8 mouse cellular contexts compared by ENCODE assay signal in genomic region chr5:12030002-12030401, GRCm38 (mm10).
DNase-seq lines count a peak whose midpoint lies in the region; ATAC-seq lines count a peak whose summit lies in the region.

No protein-coding gene starts in this region.

- no peaks in the 10 kb centered on the region for H3K27me3 ChIP-seq in heart, embryonic 10.5 days (ENCODE audit: insufficient read depth, poor library complexity, severe bottlenecking)
- H3K27me3 ChIP-seq in hindbrain, embryonic 16.5 days (replicated peaks; ENCODE audit: control insufficient read depth, insufficient read depth, low read length) = no peaks in the 10 kb centered on the region
- no peaks in the 10 kb centered on the region for H3K27me3 ChIP-seq in splenic B cell, adult 2 months (ENCODE audit: control insufficient read depth, insufficient read depth, low read length, poor library complexity, severe bottlenecking)

- no peaks in the 10 kb centered on the region for H3K9me3 ChIP-seq in heart, embryonic 10.5 days
- no peaks in the 10 kb centered on the region for H3K9me3 ChIP-seq in hindbrain, embryonic 16.5 days (ENCODE audit: control insufficient read depth, low read length)

- H3K9ac ChIP-seq in hindbrain, embryonic 16.5 days (ENCODE audit: low read depth, low read length) = no peak overlapping the region

- H3K4me3 ChIP-seq in heart, embryonic 10.5 days = no peak overlapping the region
- no peak overlapping the region for H3K4me3 ChIP-seq in hindbrain, embryonic 16.5 days (ENCODE audit: low read length)

- no peaks in the 10 kb centered on the region for H3K36me3 ChIP-seq in heart, embryonic 10.5 days
- no peaks in the 10 kb centered on the region for H3K36me3 ChIP-seq in hindbrain, embryonic 16.5 days (ENCODE audit: control insufficient read depth, insufficient read depth, low read length)
- no peaks in the 10 kb centered on the region for H3K36me3 ChIP-seq in splenic B cell, adult 2 months (ENCODE audit: control insufficient read depth, insufficient read depth, low read length, poor library complexity, severe bottlenecking)

- peak; percentile 32 for DNase-seq in heart, adult 8-10 months (ENCODE audit: low spot score)
- no peak for DNase-seq in heart, embryonic 10.5 days (ENCODE audit: low spot score)
- DNase-seq in WW6 (ENCODE audit: low read depth, low spot score) = peak; percentile 1
- peak; percentile 36 for DNase-seq in embryo, embryonic 11.5 days (ENCODE audit: low read depth, low spot score)
- peak; percentile 34 for DNase-seq in layer of hippocampus, adult 9-11 months
- peak; percentile 21 for DNase-seq in splenic B cell, adult 2 months (ENCODE audit: low read depth, low spot score)

- 19% methylated on average over 5 of the region's 5 CpGs for WGBS in heart, embryonic 10.5 days
- WGBS in hindbrain, embryonic 16.5 days = 20% methylated on average over 5 of the region's 5 CpGs

- no peak overlapping the region for H3K4me2 ChIP-seq in hindbrain, embryonic 16.5 days (ENCODE audit: low read length)

- no peaks in the 10 kb centered on the region for H3K4me1 ChIP-seq in heart, embryonic 10.5 days
- no peaks in the 10 kb centered on the region for H3K4me1 ChIP-seq in hindbrain, embryonic 16.5 days (ENCODE audit: control insufficient read depth, insufficient read depth, low read depth, low read length)

- H3K27ac ChIP-seq in heart, embryonic 10.5 days = no peak overlapping the region
- no peak overlapping the region for H3K27ac ChIP-seq in hindbrain, embryonic 16.5 days (ENCODE audit: low read depth, low read length)

- ATAC-seq in hindbrain, embryonic 16.5 days = peak; percentile 80; the same call in 1 of the 2 replicates
- ATAC-seq in megakaryocyte-erythroid progenitor cell, adult 5-6 weeks (replicated peaks; ENCODE audit: low FRiP score, low TSS enrichment, poor library complexity, severe bottlenecking) = peak; percentile 89
